Mouse (Mus musculus) layer of hippocampus, adult 2 months (tissue): ENCODE results near the gene Gprc5b. TPM values are rescaled to one million over a fixed set of nuclear protein-coding genes. Genes with fewer than 3 reads are reported as not detected.

ENCODE experiments used
- DNase-seq, 2 experiments: peaks; one replicate each; pipeline ENCODE4 v3.0.0; 2022; ENCODE audit warnings: low spot score in 2 of 2
- H3K27ac ChIP-seq: fragments of 200-600 bp; 2 replicates; pipeline ENCODE4 v1.8.1; 2022
- H3K4me3 ChIP-seq: fragments of 200-600 bp; 2 replicates; pipeline ENCODE4 v1.8.1; 2022; ENCODE audit warnings: mild to moderate bottlenecking
- CTCF ChIP-seq: fragments of 200-600 bp; conservative IDR thresholded peaks from 2 replicates; pipeline ENCODE4 v1.8.1; 2022; ENCODE audit warnings: antibody characterized with exemption, mild to moderate bottlenecking, moderate library complexity
- total RNA-seq, 2 experiments: library from RNA; stranded (reverse); gene quantifications; 2 replicates each; pipeline ENCODE4 v1.2.3; 2021

Gene Gprc5b
- total RNA-seq, 2 experiments from 2014 or later, result 124 to 134 TPM

DNA sequence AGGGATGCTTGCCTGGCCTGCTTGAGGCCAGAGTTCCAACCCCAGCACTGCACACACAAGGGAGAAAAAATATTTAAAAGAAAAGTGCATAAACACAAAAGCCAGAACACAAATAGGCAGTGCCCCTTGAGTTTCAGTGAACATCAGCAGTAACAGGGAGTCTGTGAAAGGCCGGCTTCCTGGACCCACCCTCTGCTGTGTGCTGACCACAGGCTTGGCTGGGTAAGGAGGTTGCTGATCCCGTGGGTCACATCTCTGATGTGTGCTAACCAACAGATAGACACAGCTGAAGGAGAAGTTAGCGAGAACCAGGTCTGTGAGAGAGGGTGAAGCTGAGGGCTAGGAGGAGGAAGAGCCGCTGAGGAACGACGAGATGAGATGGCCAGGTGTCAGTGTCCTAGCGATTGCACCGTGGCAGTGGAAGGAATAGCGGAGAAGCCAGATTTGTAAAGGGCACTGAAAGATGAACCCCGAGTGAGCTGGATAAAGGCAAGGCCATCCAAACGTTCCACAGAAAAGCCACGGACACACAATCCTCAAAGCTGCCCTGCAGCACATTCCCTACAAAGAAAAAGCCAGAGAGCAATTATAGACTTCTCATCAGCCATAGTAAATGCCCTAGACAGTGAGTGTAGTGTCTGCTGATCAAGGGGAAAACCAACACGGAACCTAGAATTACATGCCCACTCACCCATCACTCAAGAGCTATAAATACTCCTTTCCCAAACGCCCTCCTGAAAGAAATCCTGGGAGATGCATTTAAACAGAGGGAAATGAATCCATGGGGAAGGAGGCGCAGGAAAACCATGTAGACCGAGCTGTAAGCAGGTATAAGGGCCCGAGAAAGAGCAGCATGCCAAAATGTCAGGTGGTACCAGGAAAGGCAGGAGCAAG is 63.3 kb downstream of the Gprc5b start:
- TF ChIP-seq CTCF, result no peak
- no peak for DNase-seq
- H3K4me3 ChIP-seq, result no peak overlapping the region
- H3K27ac ChIP-seq, result no peak overlapping the region

- TF ChIP-seq CTCF, result no peak
- DNase-seq, result peak; percentile 35 to 51
Measured at GRCm38 (mm10) chr7:118929601-118930311, 65.3 kb downstream of the Gprc5b start.

GRCm38 (mm10) chr7:118928916-118929315 is 66.1 kb downstream of the Gprc5b start:
- no peak overlapping the region for H3K4me3 ChIP-seq
- DNase-seq, result no peak
- peak overlapping the region; percentile 73; the same call in 1 of the 2 replicates for H3K27ac ChIP-seq
- TF ChIP-seq CTCF, result no peak

More at GRCm38 (mm10) chr7:118929601-118930311, 65.3 kb downstream of the Gprc5b start:
- Histone ChIP-seq H3K4me3 (no peak overlapping the region), H3K27ac (peak overlapping the region; percentile 73)

DNA sequence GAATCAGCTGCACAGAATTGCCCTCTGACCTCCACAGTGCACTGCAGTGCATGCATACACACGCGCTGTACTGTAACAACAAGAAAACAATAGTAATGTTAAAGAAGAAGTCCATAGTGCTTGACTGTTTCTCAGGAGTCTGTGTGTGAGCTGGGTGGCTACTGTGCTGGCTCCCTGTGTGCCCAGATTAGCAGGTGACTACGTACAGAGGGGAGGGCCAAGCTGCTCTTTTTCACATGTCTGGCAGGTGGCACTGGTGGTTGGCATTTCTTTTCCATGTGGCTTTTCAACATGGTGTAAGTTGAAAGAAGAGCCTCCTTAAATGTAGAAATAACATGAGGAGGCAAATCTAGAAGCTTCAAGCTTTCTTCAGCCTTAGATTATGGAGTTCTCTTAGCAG is 66.7 kb downstream of the Gprc5b start:
- no peak overlapping the region for H3K4me3 ChIP-seq
- H3K27ac ChIP-seq, result peak overlapping the region; percentile 56; the same call in 1 of the 2 replicates
- DNase-seq, result no peak
- no peak for TF ChIP-seq CTCF

- Histone ChIP-seq H3K27ac (peak overlapping the region; percentile 56), H3K4me3 (no peak overlapping the region)
- no peak for TF ChIP-seq CTCF
- no peak for DNase-seq
Measured at GRCm38 (mm10) chr7:118927279-118927678, 67.7 kb downstream of the Gprc5b start.

- H3K4me3 ChIP-seq, result no peak overlapping the region
- no peak for DNase-seq
- peak overlapping the region; percentile 56 for H3K27ac ChIP-seq
- no peak; the same call in 1 of the 2 replicates for TF ChIP-seq CTCF
Measured at GRCm38 (mm10) chr7:118926516-118927260, 68.3 kb downstream of the Gprc5b start.

DNA sequence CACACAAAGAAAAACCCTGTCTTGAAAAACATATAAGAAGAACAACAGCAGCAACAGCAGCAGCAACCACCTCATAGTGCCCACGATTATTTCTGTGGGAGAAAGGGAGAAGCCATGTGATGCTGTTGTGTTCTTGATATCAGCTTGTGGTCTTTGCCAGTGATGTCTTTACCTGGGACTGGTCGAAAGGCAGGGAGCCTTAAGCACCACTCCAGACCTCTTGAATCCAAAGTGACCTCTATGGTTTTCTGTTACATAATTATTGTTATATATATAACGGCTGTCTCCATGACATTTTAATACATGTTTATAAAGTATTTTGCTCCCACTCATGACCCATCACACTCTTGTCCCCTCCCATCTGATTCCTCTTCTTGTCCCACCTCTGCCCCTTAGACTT is 69.5 kb downstream of the Gprc5b start:
- Histone ChIP-seq H3K4me3 (no peak overlapping the region), H3K27ac (peak overlapping the region; percentile 71)
- TF ChIP-seq CTCF, result no peak
- DNase-seq, result no peak

DNA sequence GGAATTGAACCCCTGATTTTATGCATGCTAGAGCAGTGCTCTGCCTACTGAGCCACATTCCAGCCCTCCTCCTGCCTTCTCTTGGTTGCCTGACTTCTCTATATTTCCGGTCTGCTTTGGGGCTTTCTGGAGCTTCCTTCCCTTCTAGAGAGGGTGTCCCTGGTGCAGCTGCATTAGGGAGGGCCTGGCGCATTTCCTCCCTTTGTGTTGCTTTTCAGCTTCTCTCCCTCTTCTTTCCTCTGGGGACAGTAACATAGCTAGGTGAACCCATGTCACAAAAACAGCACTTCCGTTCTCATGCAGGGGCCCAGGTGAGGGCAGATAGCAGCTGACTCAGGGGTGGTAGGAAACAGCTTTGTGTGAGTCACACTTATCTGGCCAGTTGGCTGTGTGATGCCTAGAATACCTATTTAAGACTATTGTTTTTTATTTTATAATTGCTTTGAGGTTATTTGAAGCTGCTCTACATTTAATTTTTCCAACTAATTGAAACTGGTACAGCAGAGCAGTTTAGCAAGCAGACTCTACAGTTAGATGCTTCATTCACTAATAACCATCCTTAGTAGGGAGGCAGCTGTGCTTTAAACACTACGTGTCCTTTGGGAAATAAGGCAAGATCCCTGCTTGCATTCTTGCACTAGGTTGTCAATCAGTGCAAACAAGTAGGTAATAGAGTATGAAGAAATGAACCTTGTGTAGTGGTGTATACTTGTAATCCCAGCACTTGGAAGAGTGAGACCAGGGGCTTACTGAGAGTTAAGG is 72.4 kb downstream of the Gprc5b start:
- no peak for TF ChIP-seq CTCF
- no peak for DNase-seq

More for the DNA sequence above, 72.4 kb downstream of the Gprc5b start:
- Histone ChIP-seq H3K4me3 (no peak overlapping the region), H3K27ac (no peak overlapping the region; the same call in 1 of the 2 replicates)

Other genes with a start within 250 kb of the Gprc5b start
- gene Iqck, start 139.5 kb downstream of the Gprc5b start, total RNA-seq, result 1 to 10 TPM; 4.9 to 5.4 TPM
- gene Knop1, start 139.0 kb downstream of the Gprc5b start, total RNA-seq, result 10 to 100 TPM; 24.3 to 26.6 TPM
- under 1 TPM; 0.54 to 0.91 TPM for gene Gpr139, start 189.4 kb upstream of the Gprc5b start, total RNA-seq